Mouse (Mus musculus): Measurements from ENCODE around the gene Hnrnpul1. TPM values are rescaled to one million over a fixed set of nuclear protein-coding genes. Genes with fewer than 3 reads are reported as not detected.

Gene Hnrnpul1
- polyA plus RNA-seq, 1 experiment from 2014 or later, result 32.4 TPM

- no peaks in the 10 kb centered on the region for H3K9me3 ChIP-seq (ENCODE audit: low read length)
- 62% methylated on average over 8 of the region's 8 CpGs for WGBS
- no peak for TF ChIP-seq CTCF (IDR thresholded peaks at IDR 0.05)
- no peak for TF ChIP-seq EP300 (IDR thresholded peaks at IDR 0.05)
- no peaks in the 10 kb centered on the region for H3K27me3 ChIP-seq (replicated peaks; ENCODE audit: insufficient read depth, low read length)
- H3K27ac ChIP-seq (ENCODE audit: low read length), result no peak overlapping the region
- H3K9ac ChIP-seq (replicated peaks; ENCODE audit: low read depth), result no peak overlapping the region
- H3K4me3 ChIP-seq (ENCODE audit: low read depth, low read length), result no peak overlapping the region
- peaks cover 22% of the 10 kb centered on the region; the same call in 1 of the 2 replicates for H3K36me3 ChIP-seq (ENCODE audit: insufficient read depth, low read length)
- peaks cover 5% of the 10 kb centered on the region for H3K4me1 ChIP-seq (ENCODE audit: insufficient read depth, low read depth, low read length)
- ATAC-seq, result no peak
- no peak overlapping the region for H3K4me2 ChIP-seq (replicated peaks; ENCODE audit: low read depth, low read length)
- no peak for DNase-seq (ENCODE audit: low spot score)
Observed at GRCm38 (mm10) chr7:25694104-25694503, 60.5 kb downstream of the Hnrnpul1 start.

GRCm38 (mm10) chr7:25690051-25690450 is 64.5 kb downstream of the Hnrnpul1 start:
- ATAC-seq (no peak), DNase-seq (ENCODE audit: low spot score) (no peak)
- peak overlapping the region; percentile 98 for H3K4me2 ChIP-seq (replicated peaks; ENCODE audit: low read depth, low read length)
- no peaks in the 10 kb centered on the region for H3K27me3 ChIP-seq (replicated peaks; ENCODE audit: insufficient read depth, low read length)
- H3K9ac ChIP-seq (replicated peaks; ENCODE audit: low read depth), result 0 out of 2 replicates have a peak overlapping the region, but pooled peaks have one; percentile 75
- TF ChIP-seq EP300 (IDR thresholded peaks at IDR 0.05), result no peak
- TF ChIP-seq CTCF (IDR thresholded peaks at IDR 0.05), result no peak
- no peak overlapping the region; the same call in 1 of the 2 replicates for H3K27ac ChIP-seq (ENCODE audit: low read length)
- 40% methylated on average over 5 of the region's 5 CpGs for WGBS
- H3K4me1 ChIP-seq (ENCODE audit: insufficient read depth, low read depth, low read length), result peaks cover 5% of the 10 kb centered on the region
- peak overlapping the region; percentile 85 for H3K4me3 ChIP-seq (ENCODE audit: low read depth, low read length)
- H3K9me3 ChIP-seq (ENCODE audit: low read length), result no peaks in the 10 kb centered on the region
- H3K36me3 ChIP-seq (ENCODE audit: insufficient read depth, low read length), result 0 out of 2 replicates have a peak, but pooled peaks cover 7% of the 10 kb centered on the region

- H3K4me3 ChIP-seq (ENCODE audit: low read depth, low read length), result peak overlapping the region; percentile 85
- peak; percentile 48 for DNase-seq (ENCODE audit: low spot score)
- H3K36me3 ChIP-seq (ENCODE audit: insufficient read depth, low read length), result 0 out of 2 replicates have a peak, but pooled peaks cover 4% of the 10 kb centered on the region
- no peaks in the 10 kb centered on the region for H3K27me3 ChIP-seq (replicated peaks; ENCODE audit: insufficient read depth, low read length)
- H3K4me1 ChIP-seq (ENCODE audit: insufficient read depth, low read depth, low read length), result peaks cover 5% of the 10 kb centered on the region
- H3K9me3 ChIP-seq (ENCODE audit: low read length), result no peaks in the 10 kb centered on the region
- 0 out of 2 replicates have a peak overlapping the region, but pooled peaks have one; percentile 75 for H3K9ac ChIP-seq (replicated peaks; ENCODE audit: low read depth)
- 10% methylated on average over 12 of the region's 12 CpGs for WGBS
- H3K4me2 ChIP-seq (replicated peaks; ENCODE audit: low read depth, low read length), result peak overlapping the region; percentile 98
- TF ChIP-seq EP300 (IDR thresholded peaks at IDR 0.05) (no peak), CTCF (IDR thresholded peaks at IDR 0.05) (no peak)
- H3K27ac ChIP-seq (ENCODE audit: low read length), result peak overlapping the region; percentile 92
- peak; percentile 3 for ATAC-seq
Observed at GRCm38 (mm10) chr7:25689603-25690021, 64.9 kb downstream of the Hnrnpul1 start.

GRCm38 (mm10) chr7:25688810-25689586 is 65.6 kb downstream of the Hnrnpul1 start:
- Histone ChIP-seq H3K36me3 (ENCODE audit: insufficient read depth, low read length) (no peaks in the 10 kb centered on the region), H3K9ac (replicated peaks; ENCODE audit: low read depth) (peak overlapping the region; percentile 75), H3K4me2 (replicated peaks; ENCODE audit: low read depth, low read length) (peak overlapping the region; percentile 98), H3K27ac (ENCODE audit: low read length) (peak overlapping the region; percentile 92), H3K27me3 (replicated peaks; ENCODE audit: insufficient read depth, low read length) (no peaks in the 10 kb centered on the region), H3K9me3 (ENCODE audit: low read length) (no peaks in the 10 kb centered on the region), H3K4me3 (ENCODE audit: low read depth, low read length) (peak overlapping the region; percentile 85), H3K4me1 (ENCODE audit: insufficient read depth, low read depth, low read length) (peaks cover 5% of the 10 kb centered on the region)
- WGBS, result under 1% methylated on average over 46 of the region's 52 CpGs
- TF ChIP-seq CTCF (IDR thresholded peaks at IDR 0.05) (peak; percentile 35), EP300 (IDR thresholded peaks at IDR 0.05) (peak; percentile 47; the same call in 1 of the 2 replicates)
- DNase-seq (ENCODE audit: low spot score), result peak; percentile 94
- ATAC-seq, result peak; percentile 81

- TF ChIP-seq CTCF (IDR thresholded peaks at IDR 0.05), result peak; percentile 53
- no peak for TF ChIP-seq EP300 (IDR thresholded peaks at IDR 0.05)
- Histone ChIP-seq H3K9ac (replicated peaks; ENCODE audit: low read depth) (peak overlapping the region; percentile 75), H3K4me3 (ENCODE audit: low read depth, low read length) (peak overlapping the region; percentile 85), H3K4me2 (replicated peaks; ENCODE audit: low read depth, low read length) (peak overlapping the region; percentile 98), H3K27me3 (replicated peaks; ENCODE audit: insufficient read depth, low read length) (no peaks in the 10 kb centered on the region), H3K9me3 (ENCODE audit: low read length) (no peaks in the 10 kb centered on the region), H3K36me3 (ENCODE audit: insufficient read depth, low read length) (no peaks in the 10 kb centered on the region), H3K4me1 (ENCODE audit: insufficient read depth, low read depth, low read length) (peaks cover 5% of the 10 kb centered on the region), H3K27ac (ENCODE audit: low read length) (peak overlapping the region; percentile 92)
- DNase-seq (ENCODE audit: low spot score) (peak; percentile 49), ATAC-seq (no peak)
- WGBS, result 2% methylated on average over 47 of the region's 47 CpGs
Observed at GRCm38 (mm10) chr7:25687811-25688401, 66.7 kb downstream of the Hnrnpul1 start.

Data from lung, postnatal 0 days (tissue).